Mouse (Mus musculus) liver, embryonic 11.5 days (tissue): ENCODE results near the gene Ggt6. TPM values are rescaled to one million over a fixed set of nuclear protein-coding genes. Genes with fewer than 3 reads are reported as not detected.

Experiments used
- ATAC-seq: fragments of 200-750 bp; cut with Nextera tagmentation; replicated peaks from 2 replicates; pipeline ENCODE4 v1.8.0; 2017; ENCODE audit warnings: moderate number of reproducible peaks, mild to moderate bottlenecking, moderate TSS enrichment, moderate library complexity; ENCODE audit not compliant: low FRiP score
- DNase-seq: peaks from one replicate; pipeline ENCODE4 v3.0.0-alpha.2; 2017; ENCODE audit warnings: low spot score
- H3K27ac ChIP-seq: fragments of 300-500 bp; sonication (generic); 2 replicates; pipeline ENCODE4 v1.5.1; 2014; ENCODE audit warnings: mild to moderate bottlenecking, low read depth, low read length, control low read depth
- H3K27me3 ChIP-seq: fragments of 300-500 bp; sonication (generic); replicated peaks from 2 replicates; pipeline ENCODE4 v1.6.1; 2014; ENCODE audit warnings: low read length, mixed read lengths; ENCODE audit not compliant: control insufficient read depth, insufficient read depth
- H3K36me3 ChIP-seq: fragments of 300-500 bp; sonication (generic); 2 replicates; pipeline ENCODE4 v1.6.1; 2014; ENCODE audit warnings: mild to moderate bottlenecking, low read length, moderate library complexity, mixed read lengths; ENCODE audit not compliant: control insufficient read depth, insufficient read depth
- H3K4me1 ChIP-seq: fragments of 300-500 bp; sonication (generic); replicated peaks from 2 replicates; pipeline ENCODE4 v1.6.1; 2014; ENCODE audit warnings: low read length, mixed read lengths; ENCODE audit not compliant: control insufficient read depth, insufficient read depth
- H3K4me2 ChIP-seq: fragments of 300-500 bp; sonication (generic); 2 replicates; pipeline ENCODE4 v1.6.1; 2014; ENCODE audit warnings: mild to moderate bottlenecking, control low read depth, moderate library complexity
- H3K4me3 ChIP-seq: fragments of 300-500 bp; sonication (generic); 2 replicates; pipeline ENCODE4 v1.5.1; 2014; ENCODE audit warnings: low read depth, low read length, control low read depth
- H3K9ac ChIP-seq: fragments of 300-500 bp; sonication (generic); 2 replicates; pipeline ENCODE4 v1.6.1; 2014; ENCODE audit warnings: low read depth, low read length, control low read depth
- H3K9me3 ChIP-seq: fragments of 300-500 bp; sonication (generic); 2 replicates; pipeline ENCODE4 v1.6.1; 2016; ENCODE audit warnings: low read length, inconsistent platforms, mixed read lengths; ENCODE audit not compliant: control insufficient read depth
- WGBS: fragments of 180-500 bp; shearing (Covaris S2); extraction: QIAGEN DNeasy Blood & Tissue Kit; methylation state at CpG from one replicate; pipeline ENCODE4 v1.1.7; 2014; 5-methylcytosine and 5-hydroxymethylcytosine counted together
- polyA plus RNA-seq: library from polyadenylated mRNA; unstranded; fragments of >200 nt; fragmentation: Nextera tagmentation; extraction: Ambion mirVana; gene quantifications from 2 replicates; pipeline ENCODE4 v1.2.1, GENCODE M21; 2014

Gene Ggt6
- polyA plus RNA-seq, 1 experiment from 2014 or later, result not detected

DNA sequence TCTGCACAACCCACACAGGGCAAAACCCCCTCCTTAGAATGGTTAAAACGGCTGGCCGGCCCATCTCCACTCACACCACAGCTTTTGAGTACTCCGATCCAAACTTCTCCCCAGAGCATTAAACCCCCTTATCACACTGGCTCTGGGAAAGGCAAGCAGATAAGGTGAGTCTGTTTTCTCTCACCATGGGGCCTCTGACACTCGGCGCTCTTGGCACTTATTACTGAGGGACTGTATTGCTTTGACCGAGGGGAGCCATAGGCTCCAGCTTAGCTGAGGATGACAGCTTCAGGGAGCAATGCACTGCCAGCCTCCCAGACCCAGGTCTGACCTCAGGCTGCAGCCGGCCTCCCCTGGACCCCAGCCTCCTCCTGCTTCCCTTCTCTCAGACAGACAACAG lies 27.8 kb upstream of the Ggt6 start:
- ATAC-seq (peak; percentile 26; the same call in 1 of the 2 replicates), DNase-seq (no peak)
- H3K4me1 ChIP-seq, result peaks cover 31% of the 10 kb centered on the region
- H3K27ac ChIP-seq, result 0 out of 2 replicates have a peak overlapping the region, but pooled peaks have one; percentile 16
- no peaks in the 10 kb centered on the region for H3K9me3 ChIP-seq
- no peaks in the 10 kb centered on the region for H3K36me3 ChIP-seq
- peaks cover 2% of the 10 kb centered on the region; the same call in 1 of the 2 replicates for H3K27me3 ChIP-seq
- peak overlapping the region; percentile 98 for H3K4me2 ChIP-seq
- H3K9ac ChIP-seq, result no peak overlapping the region
- WGBS, result 10% methylated on average over 7 of the region's 7 CpGs
- 0 out of 2 replicates have a peak overlapping the region, but pooled peaks have one; percentile 2 for H3K4me3 ChIP-seq

DNA sequence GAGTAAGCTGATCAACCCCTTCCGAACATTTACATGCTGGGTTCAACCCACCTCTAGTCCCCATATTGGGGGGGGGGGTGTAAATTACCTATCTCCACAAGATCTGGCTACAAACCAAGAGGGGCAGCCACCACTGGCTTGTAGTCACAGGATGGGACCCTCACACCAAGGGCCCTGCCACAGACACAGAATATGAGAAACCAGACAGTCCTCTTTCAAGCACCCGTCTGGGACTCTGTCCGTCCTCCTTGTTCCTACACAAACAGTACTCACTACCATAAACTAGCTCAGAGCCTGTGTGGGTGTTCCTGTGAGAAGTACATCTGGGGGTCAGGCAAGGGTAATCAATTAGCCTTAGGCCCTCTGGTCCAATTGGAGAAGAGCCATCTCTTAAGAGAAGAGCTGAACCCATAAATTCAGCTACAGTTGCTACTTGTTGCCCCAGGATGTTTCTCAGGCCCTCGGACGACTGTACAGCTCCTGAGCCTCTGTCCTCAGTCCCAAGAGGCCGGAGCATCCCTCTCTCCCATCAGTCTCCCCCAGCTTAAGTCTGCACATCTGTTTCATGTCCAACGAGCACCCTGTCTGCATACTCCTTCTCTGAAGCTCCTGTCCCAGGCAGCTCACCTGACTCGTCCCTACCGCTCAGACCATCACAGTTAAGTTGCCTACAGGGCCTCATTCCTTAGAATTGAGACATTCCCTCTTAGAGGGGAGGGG lies 26.7 kb upstream of the Ggt6 start:
- DNase-seq (no peak), ATAC-seq (no peak)
- Histone ChIP-seq H3K27me3 (peaks cover 2% of the 10 kb centered on the region; the same call in 1 of the 2 replicates), H3K4me1 (peaks cover 33% of the 10 kb centered on the region), H3K9me3 (no peaks in the 10 kb centered on the region), H3K4me3 (0 out of 2 replicates have a peak overlapping the region, but pooled peaks have one; percentile 16), H3K27ac (no peak overlapping the region), H3K4me2 (peak overlapping the region; percentile 98), H3K36me3 (no peaks in the 10 kb centered on the region), H3K9ac (no peak overlapping the region)
- 58% methylated on average over 9 of the region's 9 CpGs for WGBS

DNA sequence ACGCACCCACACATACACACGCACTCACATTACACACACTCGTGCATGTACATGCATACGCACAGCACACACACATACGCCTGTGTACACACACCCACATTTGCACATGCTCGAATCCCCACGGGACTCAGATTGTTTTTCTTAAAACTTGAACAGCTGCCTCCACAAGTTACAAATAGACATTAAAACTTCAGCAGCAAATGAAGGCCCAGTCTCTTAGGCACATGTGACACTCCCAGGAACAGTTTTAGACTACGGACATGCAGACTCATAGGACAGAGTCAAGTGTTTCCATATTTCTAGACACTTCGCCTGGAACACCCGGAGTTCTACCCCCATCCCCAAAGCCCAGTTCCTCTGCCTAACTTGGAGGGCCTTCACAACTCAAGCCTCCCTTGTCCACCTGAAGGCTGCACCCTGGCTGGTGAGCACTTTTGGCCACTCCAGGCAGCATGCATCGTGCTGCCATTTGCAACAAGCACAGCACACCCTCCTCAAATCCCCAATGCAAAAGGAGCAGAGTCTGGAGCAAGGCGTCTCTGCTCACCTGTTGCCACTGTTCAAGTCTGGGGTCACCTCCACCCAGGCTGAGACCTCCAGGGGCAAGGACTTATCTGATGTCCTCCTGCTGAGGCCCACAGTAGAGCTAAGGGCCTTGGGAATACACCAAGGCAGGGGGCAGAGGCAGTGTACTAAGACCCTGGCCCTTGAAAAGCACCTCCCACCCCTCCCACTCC lies 25.5 kb upstream of the Ggt6 start:
- H3K36me3 ChIP-seq, result no peaks in the 10 kb centered on the region
- H3K4me1 ChIP-seq, result peaks cover 40% of the 10 kb centered on the region
- no peak overlapping the region for H3K27ac ChIP-seq
- H3K9ac ChIP-seq, result no peak overlapping the region
- ATAC-seq, result no peak
- H3K9me3 ChIP-seq, result no peaks in the 10 kb centered on the region
- peak overlapping the region; percentile 80 for H3K4me3 ChIP-seq
- H3K4me2 ChIP-seq, result peak overlapping the region; percentile 98
- H3K27me3 ChIP-seq, result peaks cover 8% of the 10 kb centered on the region; the same call in 1 of the 2 replicates
- 76% methylated on average over 12 of the region's 12 CpGs for WGBS
- DNase-seq, result no peak

DNA sequence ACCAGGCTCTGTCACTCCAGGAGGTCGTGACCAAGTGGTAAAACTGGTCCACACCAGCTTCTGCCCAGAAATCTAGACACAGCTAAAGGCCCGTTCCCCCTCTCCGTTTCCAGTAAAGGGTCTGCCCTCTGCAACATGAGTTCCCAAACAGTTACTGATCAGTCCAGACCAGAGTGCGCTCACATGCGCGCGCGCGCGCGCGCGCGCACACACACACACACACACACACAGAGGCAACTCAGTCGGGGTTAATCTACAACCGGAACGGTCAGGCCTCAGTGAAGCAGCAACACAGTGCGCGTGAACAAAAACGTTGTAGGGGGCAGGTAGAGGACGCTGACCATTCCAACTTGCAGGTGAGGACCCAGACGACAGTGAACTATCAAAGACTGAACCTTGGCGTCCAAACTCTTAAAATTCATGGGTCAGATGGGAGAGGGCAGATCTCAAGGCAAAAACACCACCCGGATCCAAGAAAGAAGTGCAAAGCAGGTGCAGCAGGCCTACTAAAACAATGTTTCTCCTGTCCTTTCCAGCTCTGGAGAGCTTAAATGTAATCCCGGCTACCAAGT lies 24.7 kb upstream of the Ggt6 start:
- Histone ChIP-seq H3K4me3 (peak overlapping the region; percentile 80), H3K9ac (peak overlapping the region; percentile 70), H3K36me3 (no peaks in the 10 kb centered on the region), H3K27me3 (peaks cover 8% of the 10 kb centered on the region; the same call in 1 of the 2 replicates), H3K27ac (no peak overlapping the region), H3K4me2 (peak overlapping the region; percentile 98), H3K4me1 (peaks cover 48% of the 10 kb centered on the region), H3K9me3 (no peaks in the 10 kb centered on the region)
- no peak for DNase-seq
- WGBS, result 3% methylated on average over 25 of the region's 25 CpGs
- 0 out of 2 replicates have a peak, but pooled peaks have one; percentile 21 for ATAC-seq

DNA sequence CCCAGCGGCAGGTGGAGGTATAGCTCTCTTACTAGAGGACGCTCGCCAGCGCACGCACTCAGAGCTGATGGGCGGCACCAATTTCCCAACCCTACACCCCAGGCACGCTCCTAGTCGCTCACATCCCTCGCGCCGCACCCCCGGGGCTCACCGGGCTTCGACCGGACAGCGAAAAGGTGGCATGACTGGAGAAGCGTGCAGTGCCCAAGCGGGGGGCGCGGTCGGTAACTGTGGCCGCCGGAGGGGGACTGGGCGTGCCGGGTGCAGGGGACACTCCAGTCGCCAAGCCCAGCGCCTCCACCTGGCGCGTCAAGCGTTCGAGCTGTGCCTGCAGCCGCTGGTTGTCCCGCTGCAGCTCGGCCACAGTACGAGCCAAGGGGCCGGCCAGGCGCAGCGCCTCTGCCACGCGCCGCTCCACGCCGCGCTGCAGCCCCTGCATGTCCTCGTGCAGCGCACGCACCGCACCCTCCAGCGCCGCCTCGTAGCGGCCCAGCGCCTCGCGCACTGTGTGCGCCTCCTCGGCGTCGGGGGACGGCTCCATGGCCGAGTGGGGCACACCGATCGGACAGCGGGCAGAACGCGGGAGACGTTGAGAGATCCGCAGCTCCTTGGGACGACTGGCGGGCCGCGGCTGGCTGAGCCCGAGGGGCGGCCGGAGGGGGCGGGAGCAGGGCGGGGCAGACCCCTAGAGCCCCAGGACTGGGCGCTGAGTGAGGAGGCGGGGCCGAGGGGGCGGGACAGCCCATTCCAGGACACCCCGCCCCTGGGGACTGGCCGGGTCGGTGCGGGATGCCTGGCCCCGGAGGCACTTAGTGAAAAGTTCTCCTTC lies 24.0 kb upstream of the Ggt6 start, which contains the start of gene Smtnl2:
Gene Smtnl2, minus strand, starts transcription at position 621 of the 829 bp plus-strand sequence.
- H3K27ac ChIP-seq, result no peak within 1 kb of the TSS
- H3K4me1 ChIP-seq, result peaks cover 51% of the 10 kb centered on the region
- peak within 1 kb of the TSS; percentile 70 for H3K9ac ChIP-seq
- ATAC-seq (peak; percentile 87), DNase-seq (peak; percentile 89)
- H3K27me3 ChIP-seq, result peaks cover 8% of the 10 kb centered on the region; the same call in 1 of the 2 replicates
- H3K4me2 ChIP-seq, result peak within 1 kb of the TSS; percentile 98
- under 1% methylated on average over 86 of the region's 86 CpGs for WGBS
- no peaks in the 10 kb centered on the region for H3K9me3 ChIP-seq
- H3K4me3 ChIP-seq, result peak within 1 kb of the TSS; percentile 80
- no peaks in the 10 kb centered on the region for H3K36me3 ChIP-seq

DNA sequence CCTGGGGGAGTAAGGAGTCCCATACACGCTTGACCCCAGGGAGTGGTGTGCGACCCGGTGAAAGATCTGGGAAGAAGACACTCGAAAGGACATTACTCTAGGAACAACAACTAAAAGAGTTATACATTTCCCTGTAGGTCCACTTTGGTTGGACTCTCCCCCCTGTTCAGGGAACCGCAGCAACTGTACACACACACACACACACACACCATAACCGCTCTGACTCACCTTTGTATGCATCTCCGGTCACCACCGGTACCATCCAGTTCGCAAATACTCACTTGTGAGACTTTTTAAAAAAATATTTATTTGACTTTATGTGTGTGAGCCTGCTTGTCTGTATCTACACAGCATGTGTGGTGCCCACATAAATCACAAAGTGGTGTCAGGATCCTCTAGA lies 23.4 kb upstream of the Ggt6 start:
- 24% methylated on average over 9 of the region's 9 CpGs for whole genome bisulfite sequencing
- ATAC-seq, result no peak
- H3K9me3 ChIP-seq, result no peaks in the 10 kb centered on the region
- H3K4me1 ChIP-seq, result peaks cover 46% of the 10 kb centered on the region
- H3K4me2 ChIP-seq, result peak overlapping the region; percentile 98
- H3K4me3 ChIP-seq, result peak overlapping the region; percentile 80
- H3K27ac ChIP-seq, result no peak overlapping the region
- H3K27me3 ChIP-seq, result peaks cover 8% of the 10 kb centered on the region; the same call in 1 of the 2 replicates
- H3K9ac ChIP-seq, result no peak overlapping the region
- no peaks in the 10 kb centered on the region for H3K36me3 ChIP-seq
- no peak for DNase-seq

DNA sequence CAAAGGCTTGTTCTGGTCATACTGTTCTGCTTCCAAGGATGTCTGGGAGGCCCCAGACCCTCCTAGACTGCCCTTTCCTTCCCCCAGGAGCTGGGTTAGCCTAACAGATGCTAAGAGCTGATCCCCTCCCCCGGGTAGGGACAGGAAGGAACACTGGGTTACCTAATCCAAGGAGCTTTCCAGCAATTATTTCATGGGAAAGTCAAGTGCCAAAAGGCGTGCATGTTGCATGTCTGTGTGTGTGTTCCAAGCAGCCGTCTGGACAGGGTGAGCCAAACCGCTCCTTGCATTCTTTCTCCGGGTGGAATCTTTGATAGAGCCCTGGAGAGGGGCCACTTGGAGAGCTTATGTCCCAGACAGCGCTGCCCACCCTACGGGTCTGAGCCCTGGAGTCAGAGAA lies 22.3 kb upstream of the Ggt6 start:
- no peak overlapping the region for H3K27ac ChIP-seq
- H3K9ac ChIP-seq, result no peak overlapping the region
- peaks cover 8% of the 10 kb centered on the region; the same call in 1 of the 2 replicates for H3K27me3 ChIP-seq
- no peak overlapping the region for H3K4me3 ChIP-seq
- H3K9me3 ChIP-seq, result no peaks in the 10 kb centered on the region
- no peak for ATAC-seq
- H3K36me3 ChIP-seq, result no peaks in the 10 kb centered on the region
- no peak overlapping the region for H3K4me2 ChIP-seq
- peaks cover 42% of the 10 kb centered on the region for H3K4me1 ChIP-seq
- 73% methylated on average over 7 of the region's 7 CpGs for WGBS
- no peak for DNase-seq
